Mouse (Mus musculus): Measurements from ENCODE around the gene Btnl4.

- TF ChIP-seq HCFC1 (IDR thresholded peaks at IDR 0.05; ENCODE audit: borderline replicate concordance, insufficient read depth, low read length) (no peak), ZC3H11A (IDR thresholded peaks at IDR 0.05; ENCODE audit: borderline replicate concordance, low read depth, low read length) (no peak)
Measured at GRCm38 (mm10) chr17:34437606-34438005, 39.5 kb downstream of the Btnl4 start.

All from ES-E14 (cell line).